ENCODE assay signal across 1 mouse cellular context in the genomic region with DNA sequence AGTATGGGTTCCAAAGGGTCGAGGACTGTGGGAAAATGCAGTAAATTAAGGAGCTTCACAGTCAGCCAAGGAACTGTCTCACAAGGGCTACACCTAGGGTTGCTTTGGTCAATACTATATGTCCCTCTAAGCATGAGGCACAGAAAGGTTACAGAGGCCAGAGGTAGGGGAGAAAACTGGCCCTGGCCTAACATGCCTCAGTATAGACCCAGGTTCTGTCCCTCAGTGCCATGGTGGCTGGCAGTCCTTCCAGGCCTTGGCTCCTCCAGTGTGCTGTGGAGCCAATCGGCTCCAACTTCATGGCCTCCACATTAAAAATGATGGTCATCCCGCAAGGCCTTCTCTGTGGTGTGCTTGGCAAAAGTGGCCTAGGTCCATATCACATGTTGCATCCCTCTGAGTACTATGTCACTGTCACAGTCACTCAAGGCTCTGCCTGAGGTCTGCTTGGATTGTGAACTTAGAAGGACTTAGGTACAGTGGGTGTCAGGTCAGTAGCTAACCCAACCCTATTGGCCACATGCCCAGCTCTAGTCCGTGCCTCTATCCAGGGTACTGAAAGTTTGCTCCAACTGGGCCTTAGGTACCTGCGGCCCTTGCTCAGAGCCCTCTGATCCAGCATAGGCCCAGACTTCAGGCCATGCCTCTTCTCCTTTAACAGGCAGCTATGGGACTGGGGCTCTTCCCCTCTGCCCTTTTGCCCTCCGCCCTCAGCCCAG.
TF ChIP-seq lines count a peak whose summit lies in the region.

No protein-coding gene starts in this region.

TF ChIP-seq in MEL, 35 proteins besides CTCF, POLR2A, EP300 and RAD21:
- TF ChIP-seq SIN3A (IDR thresholded peaks at IDR 0.05; ENCODE audit: low read length) (0 out of 2 replicates have a peak, but pooled peaks have one; percentile 19), MXI1 (IDR thresholded peaks at IDR 0.05; ENCODE audit: low read depth, low read length) (no peak)
